Mouse (Mus musculus): Measurements from ENCODE around the gene Myo18a. TPM values are rescaled to one million over a fixed set of nuclear protein-coding genes. Genes with fewer than 3 reads are reported as not detected.

The Myo18a gene
- polyA plus RNA-seq, 1 experiment: 93.1 TPM

DNA sequence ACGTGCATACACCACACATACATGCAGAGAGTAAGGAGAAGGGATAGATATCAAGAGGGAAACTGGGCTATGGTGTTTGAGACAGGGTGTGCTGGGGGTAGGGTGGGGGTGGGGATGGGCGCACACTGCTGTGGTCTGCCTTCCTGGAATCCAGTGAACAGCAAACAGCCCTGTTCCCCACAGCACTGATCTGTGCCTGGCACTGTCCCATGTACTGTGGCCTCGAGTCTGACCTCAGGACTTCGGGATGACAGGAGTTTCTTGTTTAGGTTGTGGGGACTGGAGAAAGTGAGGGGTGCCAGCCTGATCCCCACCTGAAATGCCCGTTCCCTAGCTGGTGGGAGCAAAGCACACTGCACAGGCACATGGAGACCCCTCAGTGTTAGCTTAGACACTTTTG is 24.7 kb downstream of the Myo18a start, which contains the start of gene Gm10277:
TSS of gene Gm10277 (minus strand) at position 41 of the 400 bp plus-strand sequence.
- peak within 1 kb of the TSS; percentile 98 for H3K27ac ChIP-seq (ENCODE audit: insufficient read depth, low read depth, low read length)
- H3K36me3 ChIP-seq (ENCODE audit: control insufficient read depth, insufficient read depth, low read length): no peaks in the 10 kb centered on the region
- DNase-seq: peak; percentile 29
- TF ChIP-seq POLR2A (IDR thresholded peaks at IDR 0.05; ENCODE audit: low read depth, low read length) (no peak), CTCF (conservative IDR thresholded peaks at IDR 0.05; ENCODE audit: insufficient read depth, insufficient read length, low read depth, low read length) (no peak)
- no peak within 1 kb of the TSS for H3K4me3 ChIP-seq (ENCODE audit: insufficient read depth, low read depth, low read length)
- 65% methylated on average over 5 of the region's 5 CpGs for WGBS
- no peaks in the 10 kb centered on the region for H3K27me3 ChIP-seq (replicated peaks; ENCODE audit: control insufficient read depth, insufficient read depth, low read length)
- peaks cover 71% of the 10 kb centered on the region for H3K4me1 ChIP-seq (ENCODE audit: control insufficient read depth, insufficient read depth, low read length)

DNA sequence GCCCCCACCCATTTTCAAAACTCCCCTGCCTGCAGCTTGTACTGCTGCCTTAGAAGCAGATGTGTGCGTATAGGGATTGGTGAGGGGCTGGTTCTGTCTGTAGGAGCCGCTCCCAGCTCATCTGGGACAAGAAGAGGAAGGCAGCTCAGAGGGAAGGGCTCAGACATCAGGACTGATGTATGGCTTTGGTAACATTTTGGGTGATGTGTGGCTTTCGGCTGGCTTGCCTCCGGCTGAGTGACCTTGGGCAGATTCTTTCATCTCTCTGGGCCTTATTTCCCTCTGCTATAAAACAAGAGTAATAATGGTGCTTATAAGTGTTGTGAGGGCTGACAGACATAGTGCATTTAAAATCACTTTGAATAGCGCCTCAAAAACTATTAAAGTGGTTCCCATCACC is 26.5 kb downstream of the Myo18a start:
- Histone ChIP-seq H3K4me3 (ENCODE audit: insufficient read depth, low read depth, low read length) (no peak overlapping the region), H3K27ac (ENCODE audit: insufficient read depth, low read depth, low read length) (peak overlapping the region; percentile 19; the same call in 1 of the 2 replicates), H3K27me3 (replicated peaks; ENCODE audit: control insufficient read depth, insufficient read depth, low read length) (no peaks in the 10 kb centered on the region), H3K4me1 (ENCODE audit: control insufficient read depth, insufficient read depth, low read length) (peaks cover 53% of the 10 kb centered on the region), H3K36me3 (ENCODE audit: control insufficient read depth, insufficient read depth, low read length) (no peaks in the 10 kb centered on the region)
- TF ChIP-seq CTCF (conservative IDR thresholded peaks at IDR 0.05; ENCODE audit: insufficient read depth, insufficient read length, low read depth, low read length) (no peak), POLR2A (IDR thresholded peaks at IDR 0.05; ENCODE audit: low read depth, low read length) (no peak)
- WGBS: 78% methylated on average over 5 of the region's 5 CpGs
- DNase-seq: no peak

DNA sequence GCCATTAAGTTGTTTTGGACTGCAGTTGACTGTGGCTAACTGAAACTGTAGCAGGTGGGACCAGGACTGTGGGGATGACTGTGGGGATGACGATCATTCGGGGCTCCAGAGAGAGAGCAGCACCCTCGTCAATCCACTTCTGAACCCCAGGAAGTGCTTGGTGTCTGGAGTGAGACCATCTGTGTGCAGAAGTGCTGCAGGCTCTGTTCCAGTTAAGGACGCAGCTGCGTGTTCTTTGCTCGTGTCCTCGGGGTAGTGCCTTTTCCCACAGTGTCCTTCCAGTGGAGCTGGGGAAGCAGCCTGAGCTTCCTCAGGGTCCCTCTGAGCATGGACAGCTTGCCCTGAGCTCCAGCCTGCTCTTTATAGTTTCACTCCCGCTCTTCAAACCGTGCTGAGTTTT is 27.2 kb downstream of the Myo18a start:
- Histone ChIP-seq H3K36me3 (ENCODE audit: control insufficient read depth, insufficient read depth, low read length) (no peaks in the 10 kb centered on the region), H3K27ac (ENCODE audit: insufficient read depth, low read depth, low read length) (peak overlapping the region; percentile 84), H3K4me1 (ENCODE audit: control insufficient read depth, insufficient read depth, low read length) (peaks cover 46% of the 10 kb centered on the region), H3K27me3 (replicated peaks; ENCODE audit: control insufficient read depth, insufficient read depth, low read length) (no peaks in the 10 kb centered on the region), H3K4me3 (ENCODE audit: insufficient read depth, low read depth, low read length) (no peak overlapping the region)
- DNase-seq: no peak
- no peak for TF ChIP-seq POLR2A (IDR thresholded peaks at IDR 0.05; ENCODE audit: low read depth, low read length)
- no peak for TF ChIP-seq CTCF (conservative IDR thresholded peaks at IDR 0.05; ENCODE audit: insufficient read depth, insufficient read length, low read depth, low read length)
- 34% methylated on average over 9 of the region's 9 CpGs for WGBS

DNA sequence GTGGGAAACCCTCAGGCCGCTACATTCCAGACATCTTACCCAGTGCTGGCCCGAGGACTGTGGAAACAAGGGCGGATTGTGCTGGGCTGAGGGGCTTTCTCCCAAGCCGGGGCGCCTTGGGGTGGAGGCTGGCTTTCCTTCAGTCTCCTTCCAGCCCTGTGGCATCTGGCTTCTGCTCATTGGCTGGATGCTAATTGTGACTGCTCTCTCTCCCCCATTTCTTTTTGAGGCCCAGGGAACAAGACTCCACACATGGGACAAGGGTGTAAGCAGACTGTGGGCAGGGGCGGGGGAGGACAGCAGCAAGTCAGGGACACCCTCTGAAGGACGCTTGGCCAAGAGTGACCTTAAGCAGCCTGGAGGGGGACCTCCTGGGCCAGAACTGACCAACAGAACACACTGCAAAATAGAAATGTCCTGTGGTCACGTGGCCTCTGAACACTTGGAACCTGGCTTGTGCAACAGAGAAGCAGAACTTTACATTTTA is 28.2 kb downstream of the Myo18a start:
- peak; percentile 62 for DNase-seq

DNA sequence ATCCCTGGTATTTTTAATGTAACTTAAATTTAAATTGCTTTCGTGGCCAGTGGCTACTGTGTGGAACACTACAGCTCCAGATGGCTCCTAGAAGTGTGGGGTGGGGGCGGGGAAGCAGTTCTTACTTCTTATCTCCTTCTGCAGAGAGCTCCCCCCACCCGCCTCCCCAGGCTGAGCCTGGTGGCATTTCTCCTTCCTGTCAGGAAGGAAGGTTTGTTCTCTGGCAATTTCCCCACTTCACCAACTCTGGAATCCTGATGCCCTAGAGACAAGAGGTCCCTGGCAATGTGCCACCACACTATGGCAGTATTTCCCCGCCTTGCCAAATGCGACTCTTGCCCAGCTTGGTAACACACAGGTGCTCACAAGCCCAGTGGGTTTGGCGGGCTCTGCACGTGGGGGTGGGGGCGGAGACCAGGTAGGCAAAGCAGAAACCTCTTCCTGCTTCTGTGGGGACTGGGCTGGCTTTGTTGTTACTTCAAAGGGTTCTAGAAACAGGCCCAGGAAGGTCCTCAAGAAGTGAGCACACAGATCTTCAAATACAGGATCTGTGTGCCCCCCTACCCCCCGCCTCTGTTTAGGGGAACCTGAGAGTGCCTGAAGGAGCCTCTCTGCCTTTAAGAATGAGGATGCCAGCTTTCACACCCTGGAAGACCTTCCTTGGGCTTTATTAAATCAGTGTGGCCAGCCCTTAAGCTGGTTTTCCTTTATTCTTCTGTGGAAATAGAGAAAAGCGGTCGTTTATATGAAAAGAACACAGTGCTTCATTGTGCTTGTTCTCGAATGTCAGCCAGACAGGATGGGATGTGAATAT is 28.9 kb downstream of the Myo18a start:
- 31% methylated on average over 12 of the region's 12 CpGs for WGBS
- H3K27ac ChIP-seq (ENCODE audit: insufficient read depth, low read depth, low read length): peak overlapping the region; percentile 84
- no peaks in the 10 kb centered on the region for H3K27me3 ChIP-seq (replicated peaks; ENCODE audit: control insufficient read depth, insufficient read depth, low read length)
- no peaks in the 10 kb centered on the region for H3K36me3 ChIP-seq (ENCODE audit: control insufficient read depth, insufficient read depth, low read length)
- peak; percentile 91 for DNase-seq
- H3K4me3 ChIP-seq (ENCODE audit: insufficient read depth, low read depth, low read length): no peak overlapping the region
- no peak for TF ChIP-seq POLR2A (IDR thresholded peaks at IDR 0.05; ENCODE audit: low read depth, low read length)
- TF ChIP-seq CTCF (conservative IDR thresholded peaks at IDR 0.05; ENCODE audit: insufficient read depth, insufficient read length, low read depth, low read length): no peak
- H3K4me1 ChIP-seq (ENCODE audit: control insufficient read depth, insufficient read depth, low read length): peaks cover 31% of the 10 kb centered on the region

More for the DNA sequence above, 28.2 kb downstream of the Myo18a start:
- Histone ChIP-seq H3K4me3 (ENCODE audit: insufficient read depth, low read depth, low read length) (no peak overlapping the region), H3K27me3 (replicated peaks; ENCODE audit: control insufficient read depth, insufficient read depth, low read length) (no peaks in the 10 kb centered on the region), H3K4me1 (ENCODE audit: control insufficient read depth, insufficient read depth, low read length) (peaks cover 36% of the 10 kb centered on the region), H3K27ac (ENCODE audit: insufficient read depth, low read depth, low read length) (peak overlapping the region; percentile 84), H3K36me3 (ENCODE audit: control insufficient read depth, insufficient read depth, low read length) (no peaks in the 10 kb centered on the region)
- TF ChIP-seq CTCF (conservative IDR thresholded peaks at IDR 0.05; ENCODE audit: insufficient read depth, insufficient read length, low read depth, low read length) (no peak), POLR2A (IDR thresholded peaks at IDR 0.05; ENCODE audit: low read depth, low read length) (no peak)
- WGBS: 25% methylated on average over 8 of the region's 8 CpGs

DNA sequence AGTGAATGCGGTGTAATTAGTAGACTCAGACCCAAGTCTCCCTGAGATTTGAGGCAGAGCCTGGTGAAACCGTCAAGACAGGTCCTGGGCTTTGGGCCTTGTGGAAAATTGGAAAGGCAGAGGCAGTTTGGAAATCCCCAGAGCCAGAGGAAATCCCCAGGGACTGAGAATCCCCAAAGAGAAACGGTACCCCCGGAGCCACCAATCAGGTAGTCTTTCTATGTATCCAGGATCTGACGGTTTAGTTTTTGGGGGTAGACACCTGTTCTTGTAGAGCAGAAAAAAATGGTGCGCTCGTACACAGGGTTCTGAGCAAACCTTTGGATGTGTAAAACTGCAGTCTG is 29.5 kb downstream of the Myo18a start:
- TF ChIP-seq CTCF (conservative IDR thresholded peaks at IDR 0.05; ENCODE audit: insufficient read depth, insufficient read length, low read depth, low read length) (no peak), POLR2A (IDR thresholded peaks at IDR 0.05; ENCODE audit: low read depth, low read length) (no peak)
- Histone ChIP-seq H3K36me3 (ENCODE audit: control insufficient read depth, insufficient read depth, low read length) (no peaks in the 10 kb centered on the region), H3K4me1 (ENCODE audit: control insufficient read depth, insufficient read depth, low read length) (peaks cover 30% of the 10 kb centered on the region), H3K4me3 (ENCODE audit: insufficient read depth, low read depth, low read length) (no peak overlapping the region), H3K27me3 (replicated peaks; ENCODE audit: control insufficient read depth, insufficient read depth, low read length) (no peaks in the 10 kb centered on the region), H3K27ac (ENCODE audit: insufficient read depth, low read depth, low read length) (peak overlapping the region; percentile 84)
- WGBS: 59% methylated on average over 7 of the region's 7 CpGs
- no peak for DNase-seq

DNA sequence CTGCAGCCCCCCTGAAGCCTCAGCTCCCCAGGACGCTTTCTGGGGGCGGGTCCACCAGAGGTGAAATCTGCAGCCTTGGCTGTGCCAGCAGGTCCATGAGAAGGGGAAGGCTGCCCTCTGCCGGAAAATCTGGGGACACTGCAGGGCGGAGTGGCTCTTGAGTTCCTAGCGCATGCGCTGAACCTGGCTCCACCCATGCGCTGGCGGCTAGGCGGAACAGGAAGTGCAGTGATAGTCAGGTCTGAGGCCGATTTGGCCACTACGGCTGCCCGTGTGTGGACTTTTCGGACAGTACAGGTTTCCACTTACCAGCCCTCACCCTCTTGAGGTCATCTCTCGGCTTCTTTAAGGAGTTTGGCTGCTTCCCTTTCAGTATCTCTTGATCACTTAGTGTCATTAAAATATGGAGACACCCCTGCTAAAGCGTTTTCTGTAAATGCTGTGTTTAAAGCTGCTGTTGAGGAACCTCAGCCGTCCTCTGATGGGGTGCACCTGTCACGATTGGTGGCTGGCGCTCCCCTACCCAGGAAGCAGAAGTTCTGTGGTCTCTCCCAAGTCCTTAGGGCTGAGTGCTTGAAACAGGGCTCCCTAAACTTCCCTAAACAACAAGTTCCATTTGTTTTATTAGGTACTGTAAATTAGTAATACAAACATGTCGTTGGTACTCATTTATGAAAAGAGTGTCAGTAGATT is 30.3 kb downstream of the Myo18a start:
- 2% methylated on average over 19 of the region's 19 CpGs for WGBS
- peak; percentile 67 for TF ChIP-seq POLR2A (IDR thresholded peaks at IDR 0.05; ENCODE audit: low read depth, low read length)
- TF ChIP-seq CTCF (conservative IDR thresholded peaks at IDR 0.05; ENCODE audit: insufficient read depth, insufficient read length, low read depth, low read length): peak; percentile 97
- H3K27ac ChIP-seq (ENCODE audit: insufficient read depth, low read depth, low read length): peak overlapping the region; percentile 29; the same call in 1 of the 2 replicates

More for the DNA sequence above, 30.3 kb downstream of the Myo18a start:
- H3K4me3 ChIP-seq (ENCODE audit: insufficient read depth, low read depth, low read length): no peak overlapping the region
- no peaks in the 10 kb centered on the region for H3K36me3 ChIP-seq (ENCODE audit: control insufficient read depth, insufficient read depth, low read length)
- H3K4me1 ChIP-seq (ENCODE audit: control insufficient read depth, insufficient read depth, low read length): peaks cover 25% of the 10 kb centered on the region
- DNase-seq: peak; percentile 98
- no peaks in the 10 kb centered on the region for H3K27me3 ChIP-seq (replicated peaks; ENCODE audit: control insufficient read depth, insufficient read depth, low read length)

All from kidney, adult 2 months (tissue).